Mouse (Mus musculus): ENCODE results near the gene Rasal2. TPM values are rescaled to one million over a fixed set of nuclear protein-coding genes. Genes with fewer than 3 reads are reported as not detected.
A peak's percentile ranks its signal among the peaks of the same experiment; 100 is the strongest.

Gene Rasal2
- total and polyA plus RNA-seq, 3 experiments: 5.1 to 23.2 (median 22.2) TPM

DNA sequence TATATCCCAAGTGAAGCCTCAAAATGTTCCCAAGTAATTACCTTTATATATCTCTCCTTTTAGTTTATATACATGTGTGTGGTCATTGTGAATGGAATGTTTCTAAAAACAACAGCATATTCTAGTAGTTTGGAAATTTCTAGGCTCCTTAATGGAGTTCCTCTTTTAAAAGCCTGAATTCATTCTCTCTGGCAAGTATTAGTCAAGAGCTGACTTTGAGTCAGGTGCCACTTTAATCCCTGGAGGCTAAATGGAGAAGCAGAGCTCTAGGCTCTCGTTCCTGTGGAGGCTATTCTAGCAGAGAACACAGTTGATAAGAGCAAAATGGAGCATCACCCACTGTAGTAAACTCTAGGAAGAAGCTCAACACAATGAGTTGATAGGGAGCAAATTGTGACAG, 14.5 kb upstream of the Rasal2 start:
- no peak for DNase-seq
- TF ChIP-seq POLR2A (IDR thresholded peaks at IDR 0.05; ENCODE audit: insufficient read depth, low read depth, low read length) (no peak), CTCF (IDR thresholded peaks at IDR 0.05) (no peak), EP300 (IDR thresholded peaks at IDR 0.05; ENCODE audit: insufficient read depth, low read depth, low read length) (no peak)
- no peak overlapping the region for H3K4me3 ChIP-seq
- H3K27ac ChIP-seq: no peak overlapping the region
- no peak overlapping the region for H3K9ac ChIP-seq (ENCODE audit: low read depth, low read length)
- WGBS: 31% methylated on average over 1 of the region's 1 CpGs
- H3K4me1 ChIP-seq (ENCODE audit: control insufficient read depth, insufficient read depth, low read length): peaks cover 2% of the 10 kb centered on the region
- no peaks in the 10 kb centered on the region for H3K79me2 ChIP-seq (replicated peaks; ENCODE audit: control insufficient read depth, insufficient read depth, low read length)
- H3K36me3 ChIP-seq (ENCODE audit: control insufficient read depth, insufficient read depth, low read length): no peaks in the 10 kb centered on the region
- H3K27me3 ChIP-seq (ENCODE audit: control insufficient read depth, insufficient read depth, low read length): no peaks in the 10 kb centered on the region
- intact Hi-C loops (cut with DNase I): no loop called here

DNA sequence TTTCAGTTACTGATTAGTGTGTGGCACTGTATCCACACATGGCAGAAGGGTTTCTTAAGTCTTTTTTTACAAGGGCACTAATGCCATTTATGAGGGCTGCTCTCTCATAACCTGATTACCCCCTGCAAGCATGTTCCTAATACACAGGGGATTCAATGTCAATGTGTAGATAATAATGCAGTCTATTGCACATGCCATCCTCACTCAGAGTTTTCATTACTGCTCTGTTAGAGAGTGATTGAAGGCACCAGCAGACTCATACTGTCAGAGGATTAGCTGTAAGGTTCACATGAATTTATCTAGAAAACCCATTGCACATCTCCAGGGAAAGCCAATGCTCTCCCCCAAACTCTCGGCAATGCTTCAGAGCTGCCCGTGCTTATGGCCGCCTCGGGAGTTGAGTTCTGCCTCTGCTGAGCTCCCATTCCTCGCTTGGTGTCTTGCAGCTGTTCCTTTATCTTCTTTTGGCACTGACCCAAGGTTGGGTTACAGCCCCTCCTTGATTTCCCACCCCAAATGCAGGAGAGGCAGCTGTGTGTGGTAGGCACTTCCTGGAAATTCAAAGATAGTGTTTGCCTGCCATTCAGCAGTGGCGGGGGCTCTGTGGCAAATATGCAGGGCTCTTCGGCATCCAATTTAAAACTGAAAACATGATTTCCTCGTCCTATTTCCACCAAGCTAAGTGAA, 13.5 kb upstream of the Rasal2 start:
- no peak for DNase-seq
- intact Hi-C loops (cut with DNase I): no loop called here
- no peak overlapping the region for H3K9ac ChIP-seq (ENCODE audit: low read depth, low read length)
- H3K79me2 ChIP-seq (replicated peaks; ENCODE audit: control insufficient read depth, insufficient read depth, low read length): no peaks in the 10 kb centered on the region
- peaks cover 2% of the 10 kb centered on the region for H3K4me1 ChIP-seq (ENCODE audit: control insufficient read depth, insufficient read depth, low read length)
- H3K4me3 ChIP-seq: no peak overlapping the region
- 37% methylated on average over 8 of the region's 8 CpGs for WGBS
- no peak overlapping the region for H3K27ac ChIP-seq
- TF ChIP-seq CTCF (IDR thresholded peaks at IDR 0.05) (no peak), EP300 (IDR thresholded peaks at IDR 0.05; ENCODE audit: insufficient read depth, low read depth, low read length) (no peak), POLR2A (IDR thresholded peaks at IDR 0.05; ENCODE audit: insufficient read depth, low read depth, low read length) (no peak)
- no peaks in the 10 kb centered on the region for H3K36me3 ChIP-seq (ENCODE audit: control insufficient read depth, insufficient read depth, low read length)
- no peaks in the 10 kb centered on the region for H3K27me3 ChIP-seq (ENCODE audit: control insufficient read depth, insufficient read depth, low read length)

DNA sequence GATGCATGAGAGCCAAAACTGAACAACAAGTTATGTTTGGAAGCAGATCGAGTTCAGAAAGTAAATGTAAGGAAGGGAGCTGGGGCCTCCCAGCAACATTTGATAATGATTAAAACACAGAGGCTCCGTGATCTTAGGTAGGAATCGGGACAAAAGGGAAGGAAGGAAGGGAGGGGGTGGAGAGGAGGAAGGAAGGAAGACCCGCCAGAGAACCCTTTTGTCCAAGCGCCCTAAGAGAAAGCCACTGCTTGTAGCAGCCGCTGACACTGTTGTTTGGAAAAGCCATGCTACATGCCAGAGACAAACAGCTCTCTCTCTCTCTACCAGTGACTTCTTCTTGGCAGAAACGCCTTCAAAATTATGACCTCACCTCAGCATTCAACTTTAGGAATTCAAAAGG, 5.5 kb upstream of the Rasal2 start:
- Histone ChIP-seq H3K4me1 (ENCODE audit: control insufficient read depth, insufficient read depth, low read length) (peaks cover 9% of the 10 kb centered on the region), H3K9ac (ENCODE audit: low read depth, low read length) (peak overlapping the region; percentile 38), H3K79me2 (replicated peaks; ENCODE audit: control insufficient read depth, insufficient read depth, low read length) (no peaks in the 10 kb centered on the region), H3K27ac (peak overlapping the region; percentile 92), H3K4me3 (no peak overlapping the region), H3K36me3 (ENCODE audit: control insufficient read depth, insufficient read depth, low read length) (peaks cover 40% of the 10 kb centered on the region), H3K27me3 (ENCODE audit: control insufficient read depth, insufficient read depth, low read length) (no peaks in the 10 kb centered on the region)
- 14% methylated on average over 7 of the region's 7 CpGs for WGBS
- peak; percentile 46 to 59 for DNase-seq
- no peak for TF ChIP-seq CTCF (IDR thresholded peaks at IDR 0.05)
- peak; percentile 92 for TF ChIP-seq EP300 (IDR thresholded peaks at IDR 0.05; ENCODE audit: insufficient read depth, low read depth, low read length)
- peak; percentile 62; the same call in 1 of the 2 replicates for TF ChIP-seq POLR2A (IDR thresholded peaks at IDR 0.05; ENCODE audit: insufficient read depth, low read depth, low read length)
- intact Hi-C loops (cut with DNase I): loop anchor here (1.0 kb wide), 1 partner anchor 25 kb away; no protein-coding TSS in a partner anchor

DNA sequence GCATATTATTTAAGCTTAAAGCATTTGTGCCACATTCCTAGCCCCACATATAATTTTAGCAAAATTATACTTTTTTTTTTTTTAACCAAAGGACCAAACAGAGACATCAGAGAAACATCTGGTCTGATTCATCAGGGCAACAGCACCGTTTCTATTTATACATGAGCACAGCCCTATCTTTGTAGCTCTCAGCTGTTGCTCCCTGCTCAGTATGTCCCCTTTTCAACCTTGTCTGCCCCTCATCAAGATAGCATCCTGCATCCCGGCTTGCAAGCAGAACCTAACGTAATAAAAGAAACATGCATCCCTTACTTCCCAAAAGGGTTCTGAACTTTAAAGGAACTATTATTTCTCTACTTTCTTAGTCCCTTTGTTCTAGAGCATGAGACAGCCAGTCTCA, 5.0 kb upstream of the Rasal2 start:
- WGBS: 9% methylated on average over 3 of the region's 3 CpGs
- H3K27me3 ChIP-seq (ENCODE audit: control insufficient read depth, insufficient read depth, low read length): no peaks in the 10 kb centered on the region
- H3K79me2 ChIP-seq (replicated peaks; ENCODE audit: control insufficient read depth, insufficient read depth, low read length): no peaks in the 10 kb centered on the region
- TF ChIP-seq CTCF (IDR thresholded peaks at IDR 0.05): no peak
- no peak for TF ChIP-seq EP300 (IDR thresholded peaks at IDR 0.05; ENCODE audit: insufficient read depth, low read depth, low read length)
- no peak for TF ChIP-seq POLR2A (IDR thresholded peaks at IDR 0.05; ENCODE audit: insufficient read depth, low read depth, low read length)
- peaks cover 9% of the 10 kb centered on the region for H3K4me1 ChIP-seq (ENCODE audit: control insufficient read depth, insufficient read depth, low read length)
- intact Hi-C loops (cut with DNase I): no loop called here
- peak in 1 of 2 experiments; percentile 26 for DNase-seq
- H3K27ac ChIP-seq: peak overlapping the region; percentile 92
- H3K4me3 ChIP-seq: no peak overlapping the region
- H3K9ac ChIP-seq (ENCODE audit: low read depth, low read length): no peak overlapping the region; the same call in 1 of the 2 replicates
- peaks cover 40% of the 10 kb centered on the region for H3K36me3 ChIP-seq (ENCODE audit: control insufficient read depth, insufficient read depth, low read length)

DNA sequence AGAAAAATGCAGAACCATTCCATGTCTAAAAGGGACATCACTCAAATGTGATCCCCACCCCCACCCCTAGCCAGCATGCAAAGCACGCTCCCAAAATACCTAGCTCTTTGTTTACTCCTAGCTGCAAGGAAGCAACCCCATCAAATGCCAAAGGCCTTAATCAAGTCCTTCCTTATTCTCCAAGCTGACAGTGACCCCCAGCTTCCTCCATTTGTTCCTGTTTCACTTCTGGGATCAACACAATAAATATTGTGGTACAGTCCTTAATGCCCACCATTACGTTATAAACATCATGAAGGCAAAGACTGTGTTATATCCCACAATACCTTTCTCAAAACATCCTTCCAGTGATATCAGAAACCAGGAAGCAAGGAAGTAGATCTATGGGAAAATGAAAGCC, 4.2 kb upstream of the Rasal2 start:
- peaks cover 2% of the 10 kb centered on the region for H3K79me2 ChIP-seq (replicated peaks; ENCODE audit: control insufficient read depth, insufficient read depth, low read length)
- WGBS: 42% methylated on average over 2 of the region's 2 CpGs
- H3K36me3 ChIP-seq (ENCODE audit: control insufficient read depth, insufficient read depth, low read length): peaks cover 40% of the 10 kb centered on the region
- intact Hi-C loops (cut with DNase I): no loop called here
- H3K27ac ChIP-seq: peak overlapping the region; percentile 92
- H3K9ac ChIP-seq (ENCODE audit: low read depth, low read length): no peak overlapping the region
- DNase-seq: no peak
- no peaks in the 10 kb centered on the region for H3K27me3 ChIP-seq (ENCODE audit: control insufficient read depth, insufficient read depth, low read length)
- H3K4me3 ChIP-seq: no peak overlapping the region; the same call in 1 of the 2 replicates
- H3K4me1 ChIP-seq (ENCODE audit: control insufficient read depth, insufficient read depth, low read length): peaks cover 9% of the 10 kb centered on the region
- no peak for TF ChIP-seq POLR2A (IDR thresholded peaks at IDR 0.05; ENCODE audit: insufficient read depth, low read depth, low read length)
- no peak for TF ChIP-seq EP300 (IDR thresholded peaks at IDR 0.05; ENCODE audit: insufficient read depth, low read depth, low read length)
- TF ChIP-seq CTCF (IDR thresholded peaks at IDR 0.05): no peak

DNA sequence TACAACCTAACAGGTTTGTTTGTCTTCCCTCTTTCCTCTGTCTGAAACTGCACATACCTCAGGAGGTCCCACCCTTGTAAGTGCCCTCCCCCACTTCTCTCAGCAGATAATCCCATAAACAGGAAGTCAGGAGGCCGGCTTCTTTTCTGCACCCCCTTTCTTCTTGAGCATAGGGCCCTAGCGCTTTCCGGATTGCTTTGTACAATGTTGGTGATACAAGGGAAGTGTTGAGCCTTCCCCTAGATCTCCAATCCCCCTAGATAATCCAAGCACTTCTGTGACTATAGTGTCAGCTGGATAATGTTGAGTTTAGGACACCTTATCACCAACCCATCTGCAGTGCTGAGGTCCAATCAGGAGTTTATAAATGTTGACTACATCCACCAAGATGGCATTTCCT, 3.4 kb upstream of the Rasal2 start:
- TF ChIP-seq CTCF (IDR thresholded peaks at IDR 0.05) (no peak), POLR2A (IDR thresholded peaks at IDR 0.05; ENCODE audit: insufficient read depth, low read depth, low read length) (no peak), EP300 (IDR thresholded peaks at IDR 0.05; ENCODE audit: insufficient read depth, low read depth, low read length) (no peak)
- H3K36me3 ChIP-seq (ENCODE audit: control insufficient read depth, insufficient read depth, low read length): peaks cover 40% of the 10 kb centered on the region
- peaks cover 2% of the 10 kb centered on the region for H3K79me2 ChIP-seq (replicated peaks; ENCODE audit: control insufficient read depth, insufficient read depth, low read length)
- H3K4me3 ChIP-seq: no peak overlapping the region
- peaks cover 9% of the 10 kb centered on the region for H3K4me1 ChIP-seq (ENCODE audit: control insufficient read depth, insufficient read depth, low read length)
- WGBS: 49% methylated on average over 3 of the region's 3 CpGs
- intact Hi-C loops (cut with DNase I): no loop called here
- no peaks in the 10 kb centered on the region for H3K27me3 ChIP-seq (ENCODE audit: control insufficient read depth, insufficient read depth, low read length)
- H3K27ac ChIP-seq: peak overlapping the region; percentile 92
- no peak overlapping the region for H3K9ac ChIP-seq (ENCODE audit: low read depth, low read length)
- no peak for DNase-seq

All from heart, adult 2 months (tissue).